Mouse (Mus musculus): ENCODE measurements at regions not wholly inside any gene's neighbourhood (a gene's known extent, or its start where the extent isn't known, plus 50 kb on each side); places are given as distances from the start of the nearest gene placed in this dataset.
A peak's percentile ranks its signal among the peaks of the same experiment; 100 is the strongest.

DNA sequence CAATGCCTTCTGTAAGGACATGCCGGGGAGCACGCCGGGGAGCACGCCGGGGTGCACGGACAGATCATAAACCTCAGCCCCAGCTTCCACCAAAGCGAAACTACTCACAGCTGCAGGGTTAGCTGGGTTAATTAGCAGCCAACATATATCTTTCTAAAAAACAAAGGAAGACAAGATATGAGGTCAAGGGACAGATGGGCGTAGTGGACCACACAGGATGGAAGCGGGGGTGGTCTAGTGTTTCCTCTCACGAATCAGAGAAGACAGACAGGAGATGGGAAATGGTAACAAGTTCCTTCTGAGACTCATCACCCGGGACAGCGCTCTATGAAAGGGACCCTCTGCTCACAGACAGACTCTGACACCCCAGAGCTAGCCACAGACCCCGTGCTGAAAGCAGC is 60.0 kb upstream of the Ajap1 start:
- no peak for DNase-seq (ENCODE audit: low spot score in 2 of 2)

DNA sequence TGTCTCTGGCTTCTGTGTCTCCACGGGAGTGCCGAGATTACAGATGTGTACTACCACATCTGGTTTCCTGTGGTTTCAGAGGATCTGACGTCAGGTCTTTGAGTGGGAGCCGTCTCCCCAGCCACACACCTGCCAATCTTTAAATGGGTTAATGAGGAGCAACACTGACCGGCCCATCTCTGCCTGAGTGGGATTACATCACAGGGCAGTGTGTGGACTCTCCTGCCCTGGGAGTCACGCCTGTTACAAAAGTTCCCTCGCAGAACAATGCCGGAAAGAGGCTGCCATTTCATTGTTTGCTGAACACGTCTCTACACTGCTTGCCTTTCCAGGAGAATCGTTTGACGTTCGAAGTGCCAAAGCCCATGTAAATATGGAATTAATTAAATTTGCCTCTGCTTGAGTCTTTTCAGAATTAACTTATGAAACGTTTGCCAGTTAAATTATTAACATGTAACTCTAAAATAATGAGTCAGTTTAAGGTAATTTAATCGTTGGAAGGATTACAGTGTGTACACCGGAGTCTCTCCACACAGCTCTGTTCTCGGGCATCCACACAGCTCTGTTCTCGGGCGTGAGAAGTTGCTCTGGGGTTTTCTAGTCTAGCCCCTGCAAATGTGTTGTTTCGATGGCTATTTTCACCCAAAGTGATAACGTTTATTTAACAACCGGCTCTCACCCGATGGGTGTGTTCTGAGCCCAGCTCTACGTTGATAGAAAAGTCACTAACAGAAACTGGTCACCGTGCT is 61.5 kb upstream of the Ajap1 start:
- DNase-seq (ENCODE audit: low spot score in 2 of 2) = no peak

DNA sequence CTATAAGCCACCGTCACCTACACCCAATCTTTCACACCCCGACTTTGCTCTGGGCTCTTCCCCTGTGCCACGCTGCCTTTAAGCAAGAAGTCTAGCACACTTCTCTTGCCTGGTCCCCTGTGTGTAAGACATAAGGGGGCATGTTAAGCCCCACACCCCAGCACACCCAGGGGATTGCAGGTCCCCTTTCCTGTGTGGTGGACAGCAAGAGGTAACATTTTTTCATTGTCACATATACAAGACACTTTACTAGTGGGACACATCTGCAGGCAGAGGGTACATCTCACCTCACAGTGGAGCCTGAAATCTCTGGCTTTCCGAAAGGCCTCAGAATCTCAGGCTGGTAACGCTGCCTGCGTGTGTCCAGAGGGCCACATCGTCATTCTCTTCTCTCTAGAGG is 64.1 kb upstream of the Ajap1 start:
- DNase-seq (ENCODE audit: low spot score in 2 of 2) = no peak

GRCm38 (mm10) chr4:153547111-153547510 is 64.5 kb upstream of the Ajap1 start:
- DNase-seq (ENCODE audit: low spot score in 2 of 2) = no peak

DNA sequence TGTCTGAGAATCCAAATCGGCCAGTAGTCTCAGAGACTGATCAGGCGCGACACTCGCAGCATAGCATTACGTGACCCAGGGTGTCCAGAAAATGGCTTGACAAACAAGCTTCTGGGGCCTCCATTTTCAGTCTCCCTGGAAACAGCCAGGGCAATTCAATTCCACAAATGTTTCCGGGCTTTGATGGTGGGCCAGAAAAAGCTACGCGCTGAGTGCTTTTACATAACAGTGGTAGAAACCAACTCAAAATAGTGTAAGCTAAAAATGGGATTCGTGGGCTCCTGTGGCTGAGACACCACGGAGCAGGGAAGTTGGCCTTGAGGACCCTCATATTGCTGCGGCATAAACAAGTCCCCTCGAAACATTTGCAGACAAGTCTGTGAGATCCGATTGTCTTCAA is 65.3 kb upstream of the Ajap1 start:
- DNase-seq (ENCODE audit: low spot score in 2 of 2) = no peak

- DNase-seq (ENCODE audit: low spot score in 2 of 2) = no peak
Observed at GRCm38 (mm10) chr4:153551291-153551690, 68.7 kb upstream of the Ajap1 start.

DNA sequence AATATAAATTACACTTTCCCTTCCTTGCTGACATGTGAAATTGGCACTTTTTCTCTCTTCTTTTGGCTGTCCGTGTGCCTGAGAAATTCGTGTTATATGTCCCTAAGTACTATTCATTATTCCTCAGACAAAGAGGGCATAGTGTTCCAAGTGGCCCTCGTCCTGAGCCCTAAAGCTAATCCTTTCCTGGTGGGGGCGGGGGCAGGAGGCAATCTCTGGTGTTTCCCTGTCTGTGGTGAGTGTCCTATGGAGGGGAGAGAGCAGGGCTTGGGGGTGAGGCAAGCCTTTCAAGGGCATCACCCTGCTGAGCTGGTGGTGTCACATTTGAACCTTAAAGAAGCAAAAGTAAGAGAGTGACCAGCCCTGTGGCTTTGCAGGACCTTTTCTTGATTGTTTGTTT is 69.9 kb upstream of the Ajap1 start:
- no peak for DNase-seq (ENCODE audit: low spot score in 2 of 2)

DNA sequence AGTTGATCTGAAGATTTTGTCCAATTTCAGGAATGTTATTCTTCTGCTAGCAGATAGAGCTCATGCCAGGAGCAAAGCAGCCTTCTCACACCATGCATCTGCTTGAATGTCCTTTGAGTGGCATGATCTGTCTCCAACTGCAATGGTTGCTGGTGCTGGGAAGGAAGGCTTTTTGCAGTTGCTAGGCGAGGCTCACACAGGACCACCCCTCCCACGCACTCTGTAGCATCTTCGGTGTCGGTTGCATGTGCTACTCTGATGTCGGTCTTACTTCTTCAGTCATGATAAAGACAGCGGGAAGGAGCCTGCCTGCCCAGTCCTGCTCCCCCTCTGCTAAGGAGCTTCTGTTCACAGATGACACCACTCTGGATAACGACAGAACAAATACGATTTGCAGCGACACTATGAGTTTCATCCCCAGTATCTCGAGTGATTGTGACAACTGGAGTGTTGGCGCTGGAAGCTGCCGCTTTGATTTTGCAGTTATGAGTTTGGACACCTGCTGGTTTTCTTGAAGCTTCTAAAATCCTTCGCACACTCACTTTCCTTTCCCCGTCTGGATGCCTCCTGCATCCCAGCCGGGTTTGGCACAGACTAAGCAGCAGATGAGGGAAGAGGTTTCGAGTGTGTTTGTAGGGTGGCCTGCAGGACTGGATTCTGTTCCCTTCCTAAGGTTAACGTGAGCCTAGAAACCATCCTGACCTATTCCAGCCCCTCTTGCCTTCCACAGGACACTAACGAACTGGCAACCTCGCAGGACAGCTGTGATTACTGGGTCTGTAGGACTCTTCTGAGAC is 75.4 kb upstream of the Ajap1 start:
- no peak for DNase-seq (ENCODE audit: low spot score in 2 of 2)

DNA sequence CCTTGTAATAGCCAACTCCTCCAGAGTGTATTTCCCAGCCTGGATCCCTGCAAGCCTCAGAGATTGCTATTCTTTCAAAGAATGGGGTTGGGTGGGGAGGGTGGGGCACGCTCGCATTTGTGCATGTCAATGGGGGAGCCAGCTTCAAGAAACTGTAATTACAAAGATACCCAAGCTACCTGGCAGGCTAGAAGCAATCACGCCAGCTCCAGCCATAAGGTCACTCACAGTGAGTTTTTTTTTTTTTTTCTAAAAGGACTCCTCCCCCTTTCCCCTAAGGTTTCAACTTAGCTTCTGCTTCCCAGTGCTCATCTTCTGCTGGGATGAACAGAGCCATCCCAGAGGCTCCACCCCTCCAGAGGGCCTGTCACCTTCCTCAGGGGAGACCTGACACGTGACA is 77.0 kb upstream of the Ajap1 start:
- DNase-seq (ENCODE audit: low spot score in 2 of 2) = no peak

- DNase-seq (ENCODE audit: low spot score in 2 of 2) = no peak
Observed at GRCm38 (mm10) chr4:153560193-153560592, 77.6 kb upstream of the Ajap1 start.

- DNase-seq (ENCODE audit: low spot score in 2 of 2) = no peak
Observed at GRCm38 (mm10) chr4:153560956-153561355, 78.3 kb upstream of the Ajap1 start.

- DNase-seq (ENCODE audit: low spot score in 2 of 2) = no peak
Observed at GRCm38 (mm10) chr4:153561991-153562390, 79.4 kb upstream of the Ajap1 start.

DNA sequence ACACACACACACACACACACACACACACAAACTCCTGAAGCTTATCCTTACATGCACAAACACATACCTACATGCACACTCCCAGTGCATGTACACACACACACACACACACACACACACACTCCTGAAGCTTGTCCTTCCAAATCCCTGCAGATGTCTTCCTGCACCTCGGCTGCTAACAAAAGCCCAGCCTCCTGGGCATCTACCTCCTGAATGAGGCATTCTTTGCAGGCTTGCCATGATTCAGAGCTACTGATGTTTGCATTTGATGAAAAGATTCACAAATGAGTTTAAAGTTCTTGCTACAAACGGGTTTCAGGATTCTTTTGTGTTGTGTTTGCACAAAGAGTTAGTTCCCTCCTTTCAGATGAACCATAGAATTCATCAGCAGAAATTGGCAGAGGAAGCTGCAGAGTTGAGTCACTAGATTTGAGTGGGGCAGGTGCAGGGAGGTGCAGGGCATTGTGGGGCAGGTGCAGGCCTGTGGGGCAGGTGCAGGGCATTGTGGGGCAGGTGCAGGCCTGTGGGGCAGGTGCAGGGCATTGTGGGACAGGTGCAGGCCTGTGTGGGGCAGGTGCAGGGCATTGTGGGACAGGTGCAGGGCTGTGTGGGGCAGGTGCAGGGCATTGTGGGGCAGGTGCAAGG is 84.8 kb upstream of the Ajap1 start:
- DNase-seq (ENCODE audit: low spot score in 2 of 2) = no peak

DNA sequence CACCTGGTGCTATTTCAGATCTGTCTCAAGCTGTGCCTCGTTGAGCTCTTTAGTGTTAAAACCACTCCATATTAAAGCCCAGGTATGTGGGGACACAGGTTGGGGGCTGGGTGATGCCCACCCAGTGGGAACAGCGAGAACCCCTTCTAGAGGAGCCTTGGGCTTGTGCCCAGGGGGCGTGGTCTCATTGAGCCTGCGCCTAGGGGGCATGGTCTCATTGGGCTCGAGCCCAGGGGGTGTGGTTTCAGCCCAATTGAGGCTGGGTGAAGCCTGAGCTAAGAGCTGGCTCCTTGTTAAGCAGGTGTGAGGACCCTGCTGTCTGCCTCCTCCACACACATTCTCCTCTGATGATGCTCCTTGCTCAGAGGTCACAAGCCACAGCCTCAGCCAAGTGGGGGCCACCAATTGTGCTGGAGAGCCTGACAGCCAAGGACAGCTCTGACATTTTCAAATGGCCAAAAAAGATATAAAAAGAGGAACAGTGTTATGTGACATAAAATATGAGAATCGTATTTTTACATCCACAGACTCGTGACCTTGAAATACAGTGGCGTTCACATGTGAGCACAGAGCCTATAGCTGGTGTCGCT is 90.7 kb upstream of the Ajap1 start:
- no peak for DNase-seq (ENCODE audit: low spot score in 2 of 2)

GRCm38 (mm10) chr4:153593291-153593690 is 110.7 kb upstream of the Ajap1 start:
- no peak for DNase-seq (ENCODE audit: low spot score in 2 of 2)

DNA sequence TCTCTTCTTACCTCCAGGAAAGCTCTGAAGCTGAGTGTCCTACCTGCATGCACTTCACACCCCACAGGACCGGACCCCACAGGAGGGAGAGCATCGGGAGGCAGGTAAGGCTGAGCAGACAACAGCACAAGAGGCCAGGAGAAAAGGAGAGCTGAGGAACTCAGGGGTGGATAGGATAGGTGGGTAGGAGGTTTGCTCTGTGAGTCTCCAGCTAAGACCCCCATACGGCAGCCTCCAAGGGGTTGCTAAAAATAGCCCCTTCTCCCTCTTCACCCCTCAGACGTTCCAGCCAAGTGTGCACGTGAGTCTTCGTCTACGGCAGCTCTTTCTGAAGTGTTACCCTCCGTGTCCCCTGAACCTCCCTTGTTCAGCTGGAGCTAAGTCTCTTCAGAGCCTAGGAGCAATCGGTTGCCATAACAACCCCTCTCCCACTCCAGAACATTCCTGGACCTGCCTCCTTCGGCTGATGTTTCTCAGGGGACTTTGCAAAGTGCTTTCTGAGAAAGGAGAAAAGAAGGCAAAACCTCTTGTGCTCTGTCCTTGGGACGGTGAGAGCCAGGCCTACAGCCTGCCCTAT is 117.3 kb upstream of the Ajap1 start:
- DNase-seq (ENCODE audit: low spot score in 2 of 2) = no peak

- no peak for DNase-seq (ENCODE audit: low spot score in 2 of 2)
Observed at GRCm38 (mm10) chr4:153602496-153602895, 119.9 kb upstream of the Ajap1 start.

DNA sequence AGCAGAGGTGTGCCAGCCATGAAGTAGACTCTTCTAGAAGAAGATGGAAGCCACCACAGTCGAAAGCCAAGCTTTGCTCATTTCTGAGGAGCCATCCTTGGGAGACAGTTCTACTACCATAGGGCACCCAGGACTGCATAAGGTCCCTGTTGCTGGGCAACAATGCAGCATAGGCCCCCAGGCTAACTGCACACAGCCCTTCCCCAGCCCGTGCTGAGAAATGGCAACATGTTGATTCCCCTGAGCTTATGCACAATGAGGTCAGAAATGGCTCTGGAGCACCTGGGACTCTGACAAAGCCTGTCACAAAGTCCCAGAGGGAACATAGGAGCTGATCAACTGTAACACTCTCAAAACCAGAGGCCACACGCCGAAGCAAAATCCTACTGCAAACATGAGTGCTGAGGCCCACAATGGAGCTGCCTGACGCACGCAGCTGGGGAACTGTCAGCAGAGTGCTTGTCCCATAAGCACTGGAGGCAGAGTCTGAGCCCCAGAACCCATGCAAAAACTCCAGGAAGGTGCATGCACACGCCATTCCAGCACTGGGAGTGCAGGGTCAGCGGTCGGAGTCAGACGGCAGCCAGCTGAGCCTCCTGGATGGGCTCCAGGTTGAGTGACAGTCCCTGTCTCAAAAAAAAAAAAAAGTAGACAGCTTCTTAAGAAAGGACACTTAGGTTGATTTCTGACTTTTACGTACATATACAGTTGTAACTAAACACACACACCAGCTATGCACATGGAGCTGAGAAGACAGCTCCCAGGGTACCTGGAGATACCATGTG is 120.6 kb upstream of the Ajap1 start:
- no peak for DNase-seq (ENCODE audit: low spot score in 2 of 2)

GRCm38 (mm10) chr4:153603936-153604335 is 121.3 kb upstream of the Ajap1 start:
- DNase-seq (ENCODE audit: low spot score in 2 of 2) = peak; percentile 26 to 58

DNA sequence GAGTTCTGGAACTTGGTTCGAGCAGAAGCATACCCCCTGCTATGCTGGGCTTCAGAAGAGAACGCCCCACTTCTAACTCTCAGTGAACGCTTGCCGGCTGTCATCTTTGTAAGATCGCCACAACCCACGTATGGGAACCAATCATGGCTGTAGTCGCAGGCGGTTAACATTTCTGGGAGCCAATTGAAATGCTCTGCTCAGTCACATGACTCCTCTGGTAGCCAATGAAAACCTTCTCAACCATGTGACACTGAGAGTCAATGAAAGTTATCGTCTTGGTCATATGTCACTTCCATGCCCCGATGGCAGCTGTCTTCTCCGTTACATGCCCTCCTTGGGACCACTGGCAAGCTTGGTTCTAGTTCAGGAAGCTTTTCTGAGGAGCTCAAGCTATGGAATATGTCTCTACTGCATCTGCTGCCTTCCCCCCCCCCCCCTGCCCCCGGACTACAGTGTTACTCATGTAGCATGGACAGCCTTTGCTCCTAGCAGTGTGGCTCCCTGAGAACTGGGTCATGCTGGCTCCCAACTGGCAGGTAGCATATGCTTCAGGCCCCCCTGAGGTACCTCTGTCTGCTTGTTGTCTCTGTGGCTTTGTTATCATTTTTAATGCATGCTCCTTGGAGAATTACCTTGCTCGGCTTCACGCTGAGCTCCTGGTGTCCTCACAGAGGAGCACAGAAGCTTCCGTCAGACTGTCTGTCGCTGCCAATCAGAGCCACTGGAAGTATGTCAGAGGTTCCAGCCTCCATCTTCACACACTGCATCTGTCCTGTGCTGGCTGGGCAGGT is 122.3 kb upstream of the Ajap1 start:
- no peak for DNase-seq (ENCODE audit: low spot score in 2 of 2)
